Mouse (Mus musculus) ES-E14 (cell line): ENCODE data around the gene Suco.

ENCODE experiments used
- CHD2 ChIP-seq: IDR thresholded peaks from 2 replicates; pipeline ENCODE4 v1.6.1; 2014; ENCODE audit warnings: mild to moderate bottlenecking, low read depth, low read length, inconsistent platforms
- HCFC1 ChIP-seq: IDR thresholded peaks from 2 replicates; pipeline ENCODE4 v1.6.1; 2012; ENCODE audit warnings: low read length, inconsistent platforms, borderline replicate concordance; ENCODE audit not compliant: insufficient read depth
- ZC3H11A ChIP-seq: IDR thresholded peaks from 2 replicates; pipeline ENCODE4 v1.6.1; 2012; ENCODE audit warnings: low read depth, mild to moderate bottlenecking, inconsistent platforms, low read length, borderline replicate concordance
- ZNF384 ChIP-seq: IDR thresholded peaks from 2 replicates; pipeline ENCODE4 v1.6.1; 2012; ENCODE audit warnings: low read depth, low read length, inconsistent platforms

DNA sequence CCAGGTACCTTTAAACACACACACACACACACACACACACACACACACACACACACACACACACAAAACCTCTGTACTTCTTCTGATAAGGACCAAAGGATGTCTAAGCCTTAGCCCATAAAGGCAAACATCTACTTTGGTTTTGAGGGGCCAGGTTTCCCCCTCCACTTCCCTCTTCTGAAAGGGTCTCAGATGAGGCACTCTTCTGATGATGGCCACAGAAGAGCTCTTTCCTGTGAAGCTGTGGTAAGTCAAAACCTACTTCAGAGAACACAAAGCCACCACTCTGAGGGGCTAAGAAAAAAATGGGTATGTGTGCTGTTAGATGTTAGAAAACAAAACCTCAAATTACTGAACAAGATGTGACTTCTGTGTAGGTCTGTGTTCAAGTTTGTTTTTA, 97.4 kb downstream of the Suco start:
- TF ChIP-seq CHD2 (no peak), HCFC1 (no peak), ZNF384 (no peak), ZC3H11A (no peak)
